Mouse (Mus musculus) CH12.LX (cell line): ENCODE data around the gene Grip1. TPM values are rescaled to one million over a fixed set of nuclear protein-coding genes. Genes with fewer than 3 reads are reported as not detected.

Experiments used
- DNase-seq: peaks from one replicate; pipeline ENCODE4 v3.0.0-alpha.2; 2013; ENCODE audit errors: extremely low read depth
- H3K27ac ChIP-seq: 2 replicates; pipeline ENCODE4 v1.5.1; 2012; ENCODE audit warnings: low read depth, mild to moderate bottlenecking, control low read depth, moderate library complexity; ENCODE audit not compliant: insufficient read depth
- H3K27me3 ChIP-seq: replicated peaks from 2 replicates; pipeline ENCODE3; 2012; ENCODE audit warnings: inconsistent platforms
- H3K36me3 ChIP-seq, 2 experiments: replicated peaks in 1 of 2; 2 replicates each; pipeline versions ENCODE3 to v1.6.1; 2012; ENCODE audit warnings: inconsistent platforms in 1 of 2, low read length in 1 of 2, mild to moderate bottlenecking in 1 of 2, mixed read lengths in 1 of 2, moderate library complexity in 1 of 2; ENCODE audit not compliant: control insufficient read depth in 1 of 2, insufficient read depth in 1 of 2
- H3K4me1 ChIP-seq, 2 experiments: 2 replicates each; pipeline ENCODE4 v1.6.1; 2012; ENCODE audit warnings: inconsistent platforms in 1 of 2, moderate library complexity in 1 of 2; ENCODE audit not compliant: insufficient read depth in 2 of 2, control insufficient read depth in 1 of 2
- H3K4me2 ChIP-seq: 2 replicates; pipeline ENCODE4 v1.6.1; 2012; ENCODE audit warnings: low read depth, mild to moderate bottlenecking, control low read depth; ENCODE audit not compliant: poor library complexity, insufficient read depth, severe bottlenecking
- H3K4me3 ChIP-seq, 3 experiments: fragments of 150-350 bp in 1 of 3; sonication (generic) in 1 of 3; replicated peaks in 1 of 3; 2 replicates each; pipeline versions ENCODE3 to v1.5.1; 2011 to 2012; ENCODE audit warnings: low read depth in 2 of 3, low read length in 2 of 3, mild to moderate bottlenecking in 2 of 3, moderate library complexity in 2 of 3, control low read depth in 1 of 3, improper control_type of control experiment in 1 of 3, inconsistent platforms in 1 of 3, mixed read lengths in 1 of 3; ENCODE audit not compliant: poor library complexity in 1 of 3
- H3K79me2 ChIP-seq: replicated peaks from 2 replicates; pipeline ENCODE4 v1.6.1; 2012; ENCODE audit warnings: mild to moderate bottlenecking, moderate library complexity; ENCODE audit not compliant: control insufficient read depth, poor library complexity, insufficient read depth, severe bottlenecking; ENCODE audit errors: extremely low read depth
- H3K9ac ChIP-seq: 2 replicates; pipeline ENCODE4 v1.6.1; 2012; ENCODE audit warnings: low read depth, mild to moderate bottlenecking, control low read depth, moderate library complexity; ENCODE audit not compliant: insufficient read depth
- H3K9me3 ChIP-seq: replicated peaks from 2 replicates; pipeline ENCODE3; 2012; ENCODE audit warnings: low read length, inconsistent platforms, mixed read lengths
- E2F4 ChIP-seq: IDR thresholded peaks from 2 replicates; pipeline ENCODE4 v1.6.1; 2011; ENCODE audit warnings: low read depth, low read length, improper control_type of control experiment; ENCODE audit not compliant: insufficient replicate concordance
- EP300 ChIP-seq: IDR thresholded peaks from 2 replicates; pipeline ENCODE4 v1.6.1; 2011; ENCODE audit warnings: low read length, improper control_type of control experiment
- HCFC1 ChIP-seq: IDR thresholded peaks from 2 replicates; pipeline ENCODE4 v1.6.1; 2012; ENCODE audit warnings: low read depth, mild to moderate bottlenecking, inconsistent platforms, low read length, improper control_type of control experiment
- IRF4 ChIP-seq: IDR thresholded peaks from 2 replicates; pipeline ENCODE4 v1.6.1; 2014; ENCODE audit warnings: low read depth, mild to moderate bottlenecking, inconsistent platforms, low read length, improper control_type of control experiment
- KAT2A ChIP-seq: IDR thresholded peaks from 2 replicates; pipeline ENCODE4 v1.6.1; 2012; ENCODE audit warnings: low read length, improper control_type of control experiment, inconsistent platforms; ENCODE audit not compliant: insufficient replicate concordance
- MAFK ChIP-seq: IDR thresholded peaks from 2 replicates; pipeline ENCODE4 v1.6.1; 2011; ENCODE audit warnings: low read length, improper control_type of control experiment; ENCODE audit not compliant: insufficient replicate concordance
- MAZ ChIP-seq: IDR thresholded peaks from 2 replicates; pipeline ENCODE4 v1.6.1; 2012; ENCODE audit warnings: low read depth, mild to moderate bottlenecking, inconsistent platforms, low read length, improper control_type of control experiment, moderate library complexity
- MXI1 ChIP-seq: IDR thresholded peaks from 2 replicates; pipeline ENCODE4 v1.6.1; 2011; ENCODE audit warnings: mild to moderate bottlenecking, low read depth, low read length, improper control_type of control experiment
- PAX5 ChIP-seq: IDR thresholded peaks from 2 replicates; pipeline ENCODE4 v1.6.1; 2012; ENCODE audit warnings: low read length, inconsistent platforms, mixed read lengths
- POLR2A ChIP-seq: IDR thresholded peaks from 2 replicates; pipeline ENCODE4 v1.6.1; 2011; ENCODE audit warnings: low read depth, mild to moderate bottlenecking, improper control_type of control experiment, low read length
- POLR2AphosphoS2 ChIP-seq: IDR thresholded peaks from 2 replicates; pipeline ENCODE4 v1.6.1; 2011; ENCODE audit warnings: low read depth, low read length, improper control_type of control experiment
- RCOR1 ChIP-seq: conservative IDR thresholded peaks from 2 replicates; pipeline ENCODE4 v1.6.1; 2012; ENCODE audit warnings: low read depth, mild to moderate bottlenecking, inconsistent platforms, low read length, improper control_type of control experiment
- SMC3 ChIP-seq: IDR thresholded peaks from 2 replicates; pipeline ENCODE4 v1.6.1; 2011; ENCODE audit warnings: low read depth, low read length, improper control_type of control experiment
- TBP ChIP-seq: conservative IDR thresholded peaks from 2 replicates; pipeline ENCODE4 v1.6.1; 2011; ENCODE audit warnings: low read depth, low read length, improper control_type of control experiment
- TCF12 ChIP-seq: IDR thresholded peaks from 2 replicates; pipeline ENCODE4 v1.6.1; 2014; ENCODE audit warnings: low read depth, mild to moderate bottlenecking, inconsistent platforms, low read length, improper control_type of control experiment
- UBTF ChIP-seq: IDR thresholded peaks from 2 replicates; pipeline ENCODE4 v1.6.1; 2012; ENCODE audit warnings: low read depth, mild to moderate bottlenecking, inconsistent platforms, low read length, improper control_type of control experiment, moderate library complexity
- USF1 ChIP-seq: IDR thresholded peaks from 2 replicates; pipeline ENCODE4 v1.6.1; 2014; ENCODE audit warnings: low read depth, mild to moderate bottlenecking, inconsistent platforms, low read length, improper control_type of control experiment
- ZC3H11A ChIP-seq: IDR thresholded peaks from 2 replicates; pipeline ENCODE4 v1.6.1; 2012; ENCODE audit warnings: low read depth, mild to moderate bottlenecking, inconsistent platforms, low read length, improper control_type of control experiment
- ZMIZ1 ChIP-seq: IDR thresholded peaks from 2 replicates; pipeline ENCODE4 v1.6.1; 2012; ENCODE audit warnings: low read depth, mild to moderate bottlenecking, inconsistent platforms, low read length, improper control_type of control experiment
- ZNF384 ChIP-seq: IDR thresholded peaks from 2 replicates; pipeline ENCODE4 v1.6.1; 2012; ENCODE audit warnings: low read depth, low read length, improper control_type of control experiment, inconsistent platforms
- dilution Hi-C: fragments of 300-500 bp; cut with MboI; formaldehyde crosslinking; loops from 2 replicates; pipeline ENCODE4 v1.14.3; 2020; ENCODE audit warnings: low sequenced_read_pairs; ENCODE audit not compliant: extremely low pct_unique_long_range_greater_than_20kb, extremely low pct_ligation_motif_present
- in situ Hi-C: fragments of 300-500 bp; cut with MboI; formaldehyde crosslinking; loops from 3 replicates; pipeline ENCODE4 v1.14.3; 2019; ENCODE audit warnings: low sequenced_read_pairs, low pct_ligation_motif_present, low pct_unique_long_range_greater_than_20kb, mixed read lengths
- polyA plus RNA-seq: library from polyadenylated mRNA; unstranded; fragments of >175 nt; gene quantifications from 2 replicates; pipeline ENCODE4 v1.2.1, GENCODE M21; 2012; ENCODE audit warnings: low read depth; ENCODE audit not compliant: insufficient read length
- total RNA-seq, 2 experiments: library from RNA; depleted of rRNA; stranded (reverse); fragments of 300-350 nt in 1 of 2; fragments of >200 nt in 1 of 2; gene quantifications; 2 replicates each; pipeline ENCODE4 v1.2.3; 2012 to 2014

The Grip1 gene
- total and polyA plus RNA-seq, 3 experiments = 0.09 to 0.33 (median 0.13) TPM

- Histone ChIP-seq H3K27me3 (no peaks in the 10 kb centered on the region), H3K9ac (no peak overlapping the region), H3K79me2 (no peaks in the 10 kb centered on the region), H3K4me1 (no peaks in the 10 kb centered on the region), H3K36me3 (no peaks in the 10 kb centered on the region), H3K9me3 (no peaks in the 10 kb centered on the region), H3K27ac (no peak overlapping the region), H3K4me3 (no peak overlapping the region), H3K4me2 (no peak overlapping the region)
- dilution Hi-C loops = no loop called here
- in situ Hi-C loops = no loop called here
- no peak for DNase-seq
- no peak for TF ChIP-seq EP300
- TF ChIP-seq SMC3 = no peak
- no peak for TF ChIP-seq PAX5
- no peak for TF ChIP-seq MAFK
- no peak for TF ChIP-seq POLR2AphosphoS2
- TF ChIP-seq ZMIZ1 = no peak
- TF ChIP-seq POLR2A = no peak
- TF ChIP-seq ZNF384 = no peak
- TF ChIP-seq E2F4 = no peak
- TF ChIP-seq HCFC1 = no peak
- no peak for TF ChIP-seq MAZ
- no peak for TF ChIP-seq MXI1
- no peak for TF ChIP-seq KAT2A
- TF ChIP-seq USF1 = no peak
- no peak for TF ChIP-seq TBP
- no peak for TF ChIP-seq UBTF
- TF ChIP-seq RCOR1 = no peak
Observed at GRCm38 (mm10) chr10:119998475-119998874, 544.8 kb downstream of the Grip1 start.

DNA sequence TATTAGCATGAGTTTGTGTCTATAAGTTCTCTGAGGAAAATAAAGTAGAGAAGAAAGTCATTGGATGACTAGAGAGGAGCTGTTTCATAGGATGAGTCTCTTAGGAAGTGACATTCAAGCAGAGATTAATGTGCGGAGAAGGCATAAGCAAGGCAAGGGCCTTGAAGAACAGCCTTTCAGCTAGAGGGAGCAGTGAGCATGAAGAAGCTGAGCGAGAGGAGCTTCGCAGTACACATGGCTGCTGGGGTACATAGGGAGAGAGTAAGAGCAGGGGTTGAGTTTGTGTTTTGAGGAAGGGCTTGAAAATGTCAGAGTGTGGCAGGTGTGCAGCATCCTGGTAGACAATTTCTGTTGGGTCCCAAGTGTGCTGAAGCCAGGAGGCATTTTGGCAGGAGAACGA, 548.5 kb downstream of the Grip1 start:
- DNase-seq = no peak
- Histone ChIP-seq H3K4me2 (no peak overlapping the region), H3K27me3 (no peaks in the 10 kb centered on the region), H3K9ac (no peak overlapping the region), H3K79me2 (no peaks in the 10 kb centered on the region), H3K9me3 (no peaks in the 10 kb centered on the region), H3K4me1 (no peaks in the 10 kb centered on the region), H3K27ac (no peak overlapping the region), H3K36me3 (no peaks in the 10 kb centered on the region), H3K4me3 (no peak overlapping the region)
- in situ Hi-C loops = no loop called here
- no peak for TF ChIP-seq ZNF384
- dilution Hi-C loops = no loop called here

- Histone ChIP-seq H3K36me3 (no peaks in the 10 kb centered on the region), H3K9me3 (no peaks in the 10 kb centered on the region), H3K9ac (no peak overlapping the region), H3K4me1 (peaks cover 0 to 4% of the 10 kb centered on the region in 2 experiments; a peak in 1 of 4 replicates), H3K4me3 (no peak overlapping the region), H3K79me2 (no peaks in the 10 kb centered on the region), H3K4me2 (no peak overlapping the region), H3K27me3 (no peaks in the 10 kb centered on the region), H3K27ac (no peak overlapping the region)
- in situ Hi-C loops = no loop called here
- DNase-seq = no peak
- TF ChIP-seq IRF4 (no peak), POLR2AphosphoS2 (no peak), TBP (no peak), POLR2A (no peak), E2F4 (no peak), USF1 (no peak), TCF12 (no peak), MAZ (no peak), UBTF (no peak), ZC3H11A (no peak), MXI1 (no peak), ZNF384 (no peak), HCFC1 (no peak), EP300 (no peak), KAT2A (no peak)
- dilution Hi-C loops = no loop called here
Observed at GRCm38 (mm10) chr10:120004096-120004495, 550.5 kb downstream of the Grip1 start.
